Mouse (Mus musculus): Measurements from ENCODE around the gene Trappc2.

DNA sequence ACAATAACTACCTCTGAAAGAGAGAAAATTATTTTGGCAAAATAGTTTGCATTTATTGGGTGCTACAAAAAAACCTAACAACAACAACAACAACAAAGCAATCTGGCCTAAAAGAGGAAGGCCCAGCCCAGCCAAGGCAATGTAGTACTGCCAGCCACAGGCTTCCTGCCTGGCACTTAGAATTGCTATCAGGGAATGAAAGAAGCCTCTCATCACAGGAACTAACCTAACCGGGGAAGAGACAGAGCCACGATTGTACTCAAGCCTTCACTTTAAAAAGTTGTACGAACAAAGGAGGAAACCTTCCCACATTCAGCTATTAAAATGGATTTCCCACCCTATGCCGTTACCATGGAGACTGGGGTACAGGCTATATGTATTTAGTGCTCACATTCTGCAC, 57.4 kb downstream of the Trappc2 start:
- TF ChIP-seq POLR2A (IDR thresholded peaks at IDR 0.05; ENCODE audit: low read depth, low read length), result no peak
- TF ChIP-seq CTCF (IDR thresholded peaks at IDR 0.05; ENCODE audit: extremely low read depth, insufficient read length, insufficient replicate concordance, low read depth, low read length), result no peak

Measured in small intestine, adult 2 months (tissue).